Mouse (Mus musculus): ENCODE measurements around the gene Fam102a.
A peak's percentile ranks its signal among the peaks of the same experiment; 100 is the strongest.

Fam102a gene

DNA sequence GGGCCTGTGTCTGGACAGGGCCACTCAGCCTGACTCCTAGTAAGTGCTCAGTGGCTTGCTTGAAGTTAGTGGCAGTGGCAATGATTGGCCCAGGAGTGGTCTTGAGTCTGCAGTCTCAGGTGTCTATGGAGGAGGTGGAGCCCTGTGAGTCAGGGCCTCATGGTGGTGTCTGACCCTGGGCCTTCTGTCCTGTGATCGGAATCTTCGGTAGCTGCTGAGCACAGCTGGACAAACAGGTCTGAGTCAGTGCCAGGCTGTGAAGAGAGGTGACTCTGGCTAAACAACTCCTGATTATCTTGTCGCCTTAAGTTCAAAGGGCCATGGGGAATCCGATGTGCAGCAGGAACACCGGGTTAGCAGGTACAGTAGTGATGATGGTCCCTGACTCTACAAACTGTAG, 12.2 kb downstream of the Fam102a start:
- no peak for DNase-seq

DNA sequence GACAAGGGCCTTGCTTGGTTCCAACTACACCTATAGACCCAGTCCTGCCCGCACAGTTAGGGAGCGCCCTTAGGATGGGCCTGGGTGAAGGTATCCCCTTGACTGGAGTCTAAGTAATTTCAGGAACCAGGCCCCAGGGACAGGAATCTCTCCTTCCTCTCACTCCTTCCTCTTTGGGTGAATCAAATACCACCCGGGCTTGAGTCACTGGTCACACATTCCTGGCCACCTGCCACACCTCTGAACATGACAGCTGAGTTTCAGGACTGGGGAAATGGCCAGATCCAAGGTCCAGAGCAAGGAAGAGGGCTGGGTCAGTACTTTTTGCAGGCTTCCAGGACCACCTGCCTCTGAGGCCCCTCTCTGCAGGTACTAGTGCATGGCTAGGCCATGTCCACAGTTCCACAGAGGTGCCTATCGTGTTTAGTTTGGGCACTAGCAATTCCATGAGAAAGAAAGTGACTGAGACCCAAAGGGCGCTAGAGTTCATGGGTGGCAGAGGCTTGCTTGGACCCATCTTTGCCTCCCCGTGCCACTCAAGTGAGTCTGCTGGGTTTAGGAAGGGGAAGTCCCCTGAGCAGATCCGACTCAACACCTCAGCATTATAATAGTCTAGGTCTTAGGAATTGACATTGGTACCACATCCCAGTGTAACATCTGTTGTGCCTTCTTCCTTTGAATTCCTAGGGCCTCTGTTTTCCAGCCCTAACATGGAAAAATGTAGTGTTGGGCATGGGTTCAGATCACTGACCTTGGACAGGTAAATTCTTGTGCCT, 13.0 kb downstream of the Fam102a start:
- no peak for DNase-seq

DNA sequence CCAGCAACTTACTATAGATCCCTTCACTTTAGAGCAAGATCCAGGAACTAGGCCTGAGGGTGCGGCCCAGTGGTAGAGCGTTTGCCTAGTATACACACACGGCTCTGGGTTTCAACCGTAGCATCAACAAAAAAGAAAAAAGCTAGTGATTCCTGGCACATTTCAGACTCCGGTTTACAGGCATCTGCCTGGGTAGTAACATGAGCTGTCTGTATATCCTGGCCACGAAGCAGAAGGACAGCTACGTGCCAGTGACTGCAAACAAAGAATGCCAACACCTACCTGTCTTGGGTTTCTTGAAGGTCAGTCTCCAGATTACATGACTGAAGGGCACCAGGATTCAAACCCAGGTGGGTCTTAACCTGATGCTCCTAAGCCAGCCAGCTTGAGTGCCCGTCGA, 14.0 kb downstream of the Fam102a start:
- no peak for DNase-seq

DNA sequence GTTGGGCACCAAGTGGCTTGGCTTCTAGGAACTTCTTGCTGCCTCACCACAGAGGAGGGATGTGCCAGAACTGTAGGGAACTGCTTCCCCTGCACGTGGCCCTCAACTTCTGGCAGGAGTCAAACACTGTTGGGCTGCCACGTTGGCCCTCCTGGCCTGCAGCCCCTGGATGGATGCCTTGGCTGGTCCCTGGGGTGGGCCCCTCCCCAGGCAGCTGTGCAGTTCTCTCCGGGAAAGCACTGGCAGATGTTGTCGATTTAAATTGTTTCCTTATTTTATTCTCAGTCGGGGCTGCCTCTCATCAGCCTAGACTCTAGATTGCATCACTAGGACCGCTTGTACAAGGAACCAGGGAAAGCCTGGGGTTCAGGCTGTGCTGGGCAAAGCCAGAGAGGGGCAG, 14.6 kb downstream of the Fam102a start:
- DNase-seq: no peak

DNA sequence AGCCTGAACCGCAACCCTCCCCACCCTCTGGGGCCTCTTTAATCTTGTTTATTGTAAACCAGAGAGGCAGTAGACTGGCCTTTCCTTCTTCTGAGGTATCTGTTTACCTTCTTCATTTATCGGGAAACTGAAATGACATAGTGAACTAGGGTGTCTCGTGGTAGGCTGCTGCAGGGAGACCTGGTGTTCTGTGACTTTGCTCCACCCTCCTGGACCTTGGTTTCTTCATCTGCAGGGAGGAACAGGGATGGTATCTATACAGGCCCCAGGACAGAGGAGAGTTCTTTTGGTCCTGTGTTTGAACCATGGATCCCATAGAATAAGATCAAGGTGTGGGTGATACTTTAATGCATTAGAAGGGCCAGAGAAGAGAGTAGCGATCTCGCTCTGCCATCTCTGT, 16.1 kb downstream of the Fam102a start:
- DNase-seq: no peak

DNA sequence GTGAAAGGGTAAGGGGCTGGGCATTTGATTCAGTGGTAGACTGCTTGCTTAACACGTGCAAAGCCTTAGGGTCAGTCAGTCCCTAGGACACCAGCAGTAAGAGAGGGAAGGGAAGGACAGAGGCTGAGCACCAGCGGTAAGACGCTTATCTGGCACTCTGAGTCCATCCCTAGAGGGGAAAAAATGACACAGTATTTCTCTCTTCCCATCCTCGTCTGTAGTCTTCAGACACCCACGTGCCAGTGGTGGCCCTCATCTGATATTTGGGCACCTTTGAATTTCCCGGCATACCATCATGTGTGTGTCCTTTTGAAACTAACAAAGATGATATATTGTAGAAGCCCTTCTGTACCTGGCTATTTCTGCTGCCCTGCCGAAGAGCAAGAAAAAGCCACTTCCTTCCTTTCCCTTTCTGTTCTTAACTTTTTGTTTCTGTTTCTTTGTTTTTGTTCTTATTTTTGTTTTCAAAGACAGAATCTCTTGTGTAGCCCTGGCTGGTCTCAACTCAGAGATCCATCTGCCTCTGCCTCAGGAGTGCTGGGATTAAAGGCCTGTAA, 18.5 kb downstream of the Fam102a start:
- peak in 1 of 2 experiments; percentile 31 for DNase-seq

DNA sequence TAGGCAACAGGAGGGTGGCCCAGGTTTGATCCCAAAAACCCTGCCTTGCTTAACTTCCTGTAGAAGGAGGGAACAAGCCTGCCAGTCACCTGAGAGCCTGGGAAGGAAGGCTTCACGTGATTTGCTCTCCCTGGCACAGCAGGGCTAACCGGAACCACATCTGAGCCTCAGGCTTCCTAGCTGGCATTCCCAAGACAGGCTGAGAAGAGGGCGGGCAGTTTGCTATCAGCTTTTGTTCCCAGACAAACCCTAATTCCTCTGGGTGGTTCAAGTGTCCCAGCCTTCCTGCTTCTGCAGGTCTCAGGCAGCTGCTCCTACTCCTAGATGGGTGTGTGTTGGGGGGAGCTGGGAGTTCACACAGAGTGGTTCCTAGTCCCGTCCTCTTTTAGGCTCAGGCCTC, 20.4 kb downstream of the Fam102a start:
- DNase-seq: no peak

DNA sequence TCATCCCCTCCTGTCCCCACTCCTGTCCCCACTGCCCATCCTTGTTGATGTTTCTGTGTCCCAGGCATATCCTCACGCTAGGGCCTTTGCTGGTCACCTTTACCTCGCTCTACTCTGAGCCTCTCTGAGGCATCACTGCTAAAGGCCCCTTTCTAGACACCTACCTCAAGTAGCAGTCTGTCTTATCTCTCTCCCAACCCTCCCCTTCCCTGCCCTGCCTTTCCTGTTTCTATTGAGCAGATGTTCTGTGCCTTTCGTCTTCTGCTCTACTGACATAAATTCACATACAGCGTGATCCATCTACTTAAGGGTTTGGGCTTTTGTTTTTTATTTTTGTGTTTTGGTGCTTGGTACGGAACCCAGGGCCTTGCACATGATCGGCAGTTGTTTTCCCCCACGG, 20.9 kb downstream of the Fam102a start:
- DNase-seq: peak; percentile 30 to 34

DNA sequence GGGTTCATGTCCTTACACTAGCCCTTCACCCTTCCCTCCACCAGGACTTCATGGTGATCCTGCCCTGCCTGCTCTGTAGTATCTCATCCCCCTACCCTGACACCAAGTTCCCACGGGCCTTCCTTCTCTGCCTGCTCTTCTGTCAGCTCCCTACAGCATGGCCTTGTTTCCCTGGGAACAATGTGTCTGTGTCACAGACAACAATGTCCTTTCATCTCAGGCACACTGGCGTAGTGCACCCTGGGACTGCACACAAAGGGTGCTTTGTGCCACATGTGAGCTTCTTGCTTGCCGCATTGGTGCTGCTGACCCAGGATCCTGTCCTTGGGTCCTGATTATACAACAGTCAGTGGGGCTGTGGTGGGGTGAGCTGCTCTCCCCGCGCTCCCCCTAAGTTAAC, 24.4 kb downstream of the Fam102a start:
- DNase-seq: no peak

DNA sequence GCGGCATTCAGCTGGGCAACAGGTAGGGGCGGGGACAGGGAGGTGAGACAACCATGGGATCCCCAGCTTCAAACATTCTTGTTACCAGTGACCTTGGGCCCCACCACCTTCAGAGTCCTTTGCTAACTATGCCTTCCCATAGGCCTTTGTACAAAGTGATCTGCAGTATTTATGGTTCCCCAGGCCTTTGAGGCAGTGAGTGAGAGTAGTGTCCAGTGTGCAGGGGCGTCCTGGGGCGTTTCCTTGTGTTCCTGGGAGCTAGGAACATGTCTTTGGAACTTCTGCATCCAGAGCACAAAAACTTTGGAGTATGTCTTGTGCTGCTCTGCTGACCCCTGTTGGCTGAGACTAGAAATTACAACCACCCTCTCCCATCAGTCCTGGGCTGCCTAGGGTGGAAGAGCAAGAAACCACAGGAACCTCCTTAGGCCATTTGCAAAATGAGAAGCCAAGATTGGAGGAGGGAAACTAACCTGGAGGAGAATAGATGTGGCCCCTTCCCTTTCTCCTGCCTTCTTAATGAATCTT, 31.5 kb downstream of the Fam102a start:
- peak; percentile 62 to 69 for DNase-seq

DNA sequence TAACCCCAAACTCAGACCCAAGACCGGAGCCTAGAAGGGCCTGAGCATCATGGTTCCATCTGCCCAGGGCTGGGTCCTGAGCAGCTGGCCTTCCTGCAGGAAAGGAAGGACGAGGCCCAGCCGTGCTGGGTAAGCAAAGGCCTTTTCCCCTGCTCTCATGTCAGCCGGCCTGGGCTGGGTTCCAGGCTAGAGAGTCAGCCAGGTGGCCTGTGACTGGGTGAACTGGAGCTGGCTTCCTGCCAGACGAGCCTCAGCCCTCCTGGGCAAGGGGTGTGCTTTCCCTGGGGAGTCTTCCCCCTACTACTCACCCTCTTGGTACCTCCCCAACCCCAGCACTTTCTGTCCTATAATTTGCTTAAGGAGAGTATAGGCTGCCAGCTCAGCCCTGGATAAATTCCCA, 33.0 kb downstream of the Fam102a start:
- no peak for DNase-seq

DNA sequence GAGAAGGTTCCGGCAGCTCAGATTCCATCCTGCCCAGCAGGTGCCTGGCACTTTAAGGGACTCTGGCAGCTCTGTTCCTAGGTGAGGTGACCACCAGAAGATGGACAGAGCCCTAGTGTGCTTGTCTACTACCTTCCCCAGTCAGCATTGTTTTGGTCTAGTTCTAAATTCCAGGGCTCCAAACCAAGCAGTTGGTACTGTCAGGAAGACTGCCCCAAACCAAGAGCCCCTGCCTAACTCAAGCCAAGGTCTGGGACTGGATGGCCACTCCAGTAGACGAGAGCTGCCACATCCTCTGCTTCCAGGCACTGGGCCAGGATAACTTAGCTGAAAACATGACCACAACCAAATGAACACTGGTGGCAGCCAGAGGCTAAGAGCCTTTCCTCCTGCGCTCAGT, 33.8 kb downstream of the Fam102a start:
- no peak for DNase-seq

DNA sequence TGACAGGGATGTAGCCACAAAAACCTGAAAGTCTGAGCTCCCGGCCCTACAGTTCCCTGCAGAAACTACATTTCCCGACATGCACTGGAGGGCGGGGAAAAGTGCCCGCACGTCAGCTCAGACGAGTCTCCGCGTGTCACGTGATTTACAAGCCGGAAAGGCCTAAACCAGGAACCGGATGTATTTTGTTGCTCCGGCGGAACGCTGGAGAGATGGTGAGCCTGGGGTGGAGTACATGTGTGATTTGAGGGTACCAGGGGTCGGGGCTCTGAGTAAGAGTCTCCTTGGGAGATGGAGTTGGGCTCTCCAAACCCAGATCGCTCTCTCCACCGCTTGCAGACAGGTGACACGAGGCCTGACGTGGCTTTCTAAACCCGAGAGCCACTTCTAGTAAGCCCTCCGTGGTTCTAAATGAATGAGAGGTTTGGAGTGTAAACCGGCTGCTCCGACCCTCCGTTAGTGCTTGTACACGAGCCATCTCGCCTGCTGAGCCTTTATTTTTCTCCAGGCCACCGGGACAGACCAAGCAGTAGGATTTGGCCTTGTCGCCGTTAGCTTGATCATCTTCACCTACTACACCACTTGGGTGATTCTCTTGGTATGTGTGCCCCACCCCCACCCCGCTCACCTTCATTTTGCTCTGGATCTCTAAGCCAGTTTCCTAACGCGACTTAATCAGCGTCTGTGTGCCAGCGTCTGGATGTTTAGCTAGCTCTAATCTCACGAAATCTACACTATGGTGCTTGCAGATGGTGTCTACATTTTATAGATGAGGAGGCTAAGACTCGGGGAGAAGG, 35.8 kb downstream of the Fam102a start, which contains the start of gene Dpm2:
TSS of gene Dpm2 (plus strand) at position 161 of the 797 bp plus-strand sequence.
- peak; percentile 85 to 90 for DNase-seq

DNA sequence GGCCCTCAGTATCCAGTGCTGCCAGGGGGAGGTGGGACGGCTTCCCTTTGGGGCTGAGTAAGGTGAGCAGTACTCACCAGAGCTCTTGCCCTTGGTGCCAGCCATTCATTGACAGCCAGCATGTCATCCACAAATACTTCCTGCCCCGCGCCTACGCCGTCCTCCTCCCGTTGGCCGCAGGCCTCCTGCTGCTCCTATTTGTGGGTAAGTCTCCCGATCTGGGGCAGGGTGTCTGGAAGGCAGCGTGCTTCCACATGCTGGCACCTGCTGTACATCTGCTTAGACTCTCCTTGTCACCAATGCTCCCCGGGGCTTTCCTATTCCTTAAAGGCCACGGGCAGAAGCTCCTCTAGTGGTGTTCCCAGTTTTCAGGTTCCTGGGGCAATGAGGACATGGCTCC, 37.1 kb downstream of the Fam102a start:
- DNase-seq: no peak

DNA sequence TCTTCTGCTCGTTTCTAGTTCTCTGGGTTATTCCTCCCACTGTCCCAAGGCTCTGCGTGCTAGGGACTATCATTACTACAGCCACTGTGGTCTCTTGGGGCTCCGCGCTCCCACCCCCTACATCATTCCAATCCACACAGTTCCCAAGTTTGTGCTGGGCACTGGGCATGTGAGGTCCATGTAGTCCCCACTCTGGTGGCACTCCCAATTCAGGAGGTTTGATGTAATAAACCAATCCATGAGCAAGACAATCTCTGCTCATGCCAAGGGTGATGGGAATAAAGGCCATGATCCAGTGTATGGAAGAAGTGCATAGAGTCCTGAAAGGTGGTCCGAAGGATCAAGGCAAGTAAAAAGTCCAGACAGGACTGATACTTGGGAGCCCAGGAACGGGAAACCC, 39.4 kb downstream of the Fam102a start, which contains the start of gene Pip5kl1:
TSS of gene Pip5kl1 (plus strand) at position 301 of the 400 bp plus-strand sequence.
- no peak for DNase-seq

DNA sequence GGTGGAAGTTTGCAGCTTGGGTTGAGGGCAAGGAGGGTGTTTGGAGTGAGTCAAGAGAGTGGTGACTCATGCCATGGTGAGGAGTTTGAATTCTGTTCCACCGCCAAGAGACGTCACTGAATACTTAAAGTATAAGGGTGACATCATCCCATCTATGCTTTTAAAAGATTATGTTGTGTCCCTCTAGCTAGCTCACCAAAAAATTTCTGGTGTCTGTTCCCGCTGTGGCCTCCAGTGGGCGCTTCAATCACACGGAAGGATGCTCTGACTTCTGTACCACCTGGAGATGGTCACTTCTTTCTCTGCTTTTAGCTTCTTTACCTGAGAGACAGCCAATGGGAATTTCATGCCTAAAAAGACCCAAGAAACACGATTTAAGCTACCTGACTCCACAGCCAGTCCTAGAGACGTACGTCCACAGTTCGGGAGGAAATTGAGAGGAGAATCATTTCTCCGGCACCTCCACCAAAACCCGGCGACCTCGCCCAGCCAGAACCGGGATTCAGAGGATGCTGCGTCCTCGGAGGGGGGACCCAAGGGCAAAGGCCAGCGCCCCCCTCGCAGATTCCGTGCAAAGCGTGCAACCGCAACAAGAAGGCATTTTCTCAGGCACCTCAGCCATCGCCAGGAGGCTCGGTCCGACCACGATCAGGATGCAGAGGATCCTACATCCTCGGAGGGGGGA, 39.9 kb downstream of the Fam102a start:
- DNase-seq: peak; percentile 66 to 68

DNA sequence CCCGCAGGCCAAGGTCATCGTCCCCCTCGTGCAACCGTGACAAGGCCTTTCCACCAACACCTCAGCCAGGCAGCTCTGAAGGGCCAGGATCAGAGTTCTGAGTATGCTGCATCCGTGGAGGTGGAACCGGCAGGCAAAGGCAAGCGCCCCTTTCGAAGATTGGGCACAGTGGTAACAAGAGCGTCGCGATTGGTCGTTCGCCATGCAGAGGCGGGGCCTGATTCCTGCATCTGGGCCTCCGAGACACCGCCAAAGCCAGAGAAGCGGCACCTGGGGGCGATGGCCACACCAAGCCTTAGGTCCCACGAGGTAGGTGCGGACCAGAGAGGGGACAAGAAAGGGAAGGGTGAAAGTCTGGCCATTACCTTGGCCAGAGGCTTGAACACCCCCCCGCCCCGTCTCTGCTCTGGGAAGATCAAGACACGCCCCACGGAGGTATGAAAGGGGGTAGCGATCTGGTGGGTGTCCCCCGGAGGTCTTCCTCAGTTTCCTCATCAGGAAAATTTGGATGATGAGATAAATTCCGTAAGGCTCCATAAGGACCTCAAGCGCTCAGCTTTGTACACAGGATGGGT, 40.5 kb downstream of the Fam102a start, which contains the start of gene 9430097D07Rik:
TSS of gene 9430097D07Rik (minus strand) at position 99 of the 575 bp plus-strand sequence.
- DNase-seq: peak; percentile 48 to 67

DNA sequence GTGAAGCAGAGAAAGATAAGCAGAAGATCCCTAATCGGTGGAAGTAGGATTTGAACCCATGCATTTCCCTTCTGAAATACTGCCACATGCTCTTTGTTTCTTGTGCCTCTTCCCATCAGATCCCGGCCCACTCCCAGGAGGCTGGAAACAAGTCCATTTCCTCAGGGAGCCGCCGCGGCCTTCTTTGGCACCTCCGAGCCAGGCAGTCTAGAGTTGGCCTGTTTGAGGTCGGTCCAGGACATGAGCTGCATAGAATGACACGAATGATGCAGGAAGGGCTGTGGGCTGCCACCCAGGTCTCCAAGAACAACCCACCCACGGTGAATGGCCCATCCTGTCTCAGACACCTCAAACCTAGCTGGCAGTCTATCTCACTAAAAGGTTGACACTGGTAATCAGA, 41.4 kb downstream of the Fam102a start:
- no peak for DNase-seq

DNA sequence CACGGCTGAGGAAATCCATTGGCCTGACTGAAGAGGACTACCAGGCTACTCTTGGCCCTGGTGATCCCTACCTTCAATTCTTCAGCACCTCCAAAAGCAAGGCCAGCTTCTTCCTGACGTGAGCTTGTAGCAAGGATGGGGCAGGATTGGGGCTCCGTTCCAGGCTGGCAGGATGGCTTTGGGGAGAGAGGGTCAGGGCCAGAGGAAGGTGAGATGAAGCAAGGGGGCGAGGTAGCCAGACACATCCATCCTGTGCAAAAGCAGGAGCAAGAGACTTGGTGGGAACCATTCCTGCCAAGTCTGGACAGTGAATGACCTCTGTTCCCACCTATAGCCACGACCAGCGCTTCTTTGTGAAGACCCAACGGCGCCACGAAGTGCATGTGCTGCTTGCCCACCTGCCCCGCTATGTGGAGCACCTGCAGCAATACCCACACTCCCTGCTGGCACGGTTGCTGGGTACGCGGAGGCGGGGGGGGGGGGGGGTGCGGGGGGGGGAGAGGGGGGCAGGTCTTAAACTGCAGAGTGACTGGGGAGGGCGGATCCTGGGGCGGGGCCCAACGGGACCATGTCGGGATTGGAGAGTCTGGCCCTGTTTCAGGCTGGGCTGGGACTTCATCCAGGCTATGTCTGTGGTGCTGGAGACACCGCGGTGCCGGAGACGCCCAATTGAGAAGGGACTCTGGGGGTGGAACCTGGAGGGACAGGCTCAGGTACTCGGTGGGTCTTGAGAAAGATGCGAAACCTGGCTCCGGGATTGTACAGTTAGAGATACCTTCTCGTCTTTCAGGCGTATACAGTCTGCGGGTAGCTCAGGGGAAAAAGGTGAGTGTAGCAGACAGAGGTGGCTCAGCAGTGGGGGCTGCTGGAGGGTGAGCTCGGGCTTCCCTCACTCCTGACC, 43.3 kb downstream of the Fam102a start:
- no peak for DNase-seq

DNA sequence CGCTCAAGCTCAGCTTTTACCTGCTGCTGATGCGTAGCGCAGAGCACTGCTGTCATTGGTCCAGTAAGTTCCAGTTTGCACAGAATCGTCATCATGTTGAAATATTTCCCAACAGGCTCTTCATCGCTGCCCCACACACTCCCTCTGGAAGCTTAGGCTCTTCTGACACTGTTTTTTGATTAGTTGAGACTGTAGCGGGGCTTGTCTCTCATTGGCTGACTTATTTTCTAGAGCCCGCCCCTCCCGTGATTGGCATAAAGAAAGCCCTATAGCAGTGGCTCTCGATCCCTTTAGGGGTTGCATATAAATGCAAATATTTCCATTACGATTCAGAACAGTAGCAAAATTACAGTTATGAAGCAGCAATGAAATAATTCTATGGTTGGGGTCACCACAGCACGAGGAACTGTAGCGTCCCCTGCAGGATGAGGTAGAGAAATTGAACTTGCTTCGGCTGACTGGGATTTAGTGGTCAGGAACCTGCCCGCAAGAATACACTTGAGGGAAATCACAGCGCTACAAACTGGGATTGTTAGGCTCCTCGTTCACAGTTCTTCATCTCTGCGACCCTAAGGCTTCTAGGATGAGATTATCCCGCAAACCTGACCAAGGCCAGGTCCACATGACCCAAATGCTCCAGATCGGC, 46.4 kb downstream of the Fam102a start:
- no peak for DNase-seq
